Mouse (Mus musculus) lung, adult 18-20 months (tissue): ENCODE measurements at regions not wholly inside any gene's neighbourhood (a gene's known extent, or its start where the extent isn't known, plus 50 kb on each side); places are given as distances from the start of the nearest gene placed in this dataset.
A peak's percentile ranks its signal among the peaks of the same experiment; 100 is the strongest.

Experiments
- DNase-seq, 2 experiments: peaks; one replicate each; pipeline ENCODE4 v3.0.0; 2022; ENCODE audit warnings: mixed read lengths in 2 of 2

GRCm38 (mm10) chr15:51409791-51410308, 2474.9 kb upstream of the Gm7489 start:
- no peak for DNase-seq

- DNase-seq, result no peak
Measured at GRCm38 (mm10) chr15:51411966-51412365, 2472.7 kb upstream of the Gm7489 start.

GRCm38 (mm10) chr15:51442606-51443005, 2442.1 kb upstream of the Gm7489 start:
- DNase-seq, result no peak

- DNase-seq, result no peak
Measured at GRCm38 (mm10) chr15:51469895-51470294, 2414.8 kb upstream of the Gm7489 start.

GRCm38 (mm10) chr15:51471143-51471542, 2413.6 kb upstream of the Gm7489 start:
- no peak for DNase-seq

GRCm38 (mm10) chr15:51472049-51472448, 2412.7 kb upstream of the Gm7489 start:
- DNase-seq, result no peak

GRCm38 (mm10) chr15:51481856-51482255, 2402.8 kb upstream of the Gm7489 start:
- DNase-seq, result no peak

- no peak for DNase-seq
Measured at GRCm38 (mm10) chr15:51484207-51484606, 2400.5 kb upstream of the Gm7489 start.

GRCm38 (mm10) chr15:51485554-51485953, 2399.2 kb upstream of the Gm7489 start:
- no peak for DNase-seq

- no peak for DNase-seq
Measured at GRCm38 (mm10) chr15:51502058-51502741, 2382.5 kb upstream of the Gm7489 start.

GRCm38 (mm10) chr15:51502742-51503270, 2381.9 kb upstream of the Gm7489 start:
- no peak for DNase-seq

- no peak for DNase-seq
Measured at GRCm38 (mm10) chr15:51503341-51503740, 2381.4 kb upstream of the Gm7489 start.

GRCm38 (mm10) chr15:51504016-51504760, 2380.5 kb upstream of the Gm7489 start:
- no peak for DNase-seq

- no peak for DNase-seq
Measured at GRCm38 (mm10) chr15:51504789-51505188, 2379.9 kb upstream of the Gm7489 start.

GRCm38 (mm10) chr15:51507126-51507525, 2377.6 kb upstream of the Gm7489 start:
- DNase-seq, result no peak

GRCm38 (mm10) chr15:51511319-51511718, 2373.4 kb upstream of the Gm7489 start:
- no peak for DNase-seq

GRCm38 (mm10) chr15:51536317-51536716, 2348.4 kb upstream of the Gm7489 start:
- no peak for DNase-seq

- DNase-seq, result no peak
Measured at GRCm38 (mm10) chr15:51551216-51551775, 2333.4 kb upstream of the Gm7489 start.

- DNase-seq, result no peak
Measured at GRCm38 (mm10) chr15:51558215-51558614, 2326.5 kb upstream of the Gm7489 start.

- no peak for DNase-seq
Measured at GRCm38 (mm10) chr15:51565543-51565942, 2319.2 kb upstream of the Gm7489 start.

GRCm38 (mm10) chr15:51570631-51571030, 2314.1 kb upstream of the Gm7489 start:
- no peak for DNase-seq

GRCm38 (mm10) chr15:51574538-51575105, 2310.1 kb upstream of the Gm7489 start:
- DNase-seq, result peak; percentile 10 to 14

- no peak for DNase-seq
Measured at GRCm38 (mm10) chr15:51583636-51584035, 2301.1 kb upstream of the Gm7489 start.
